Mouse (Mus musculus) lung, postnatal 10 days (tissue): ENCODE results near the gene Retnlb.
A peak's percentile ranks its signal among the peaks of the same experiment; 100 is the strongest.
"Not testable (repeated sequence)": the region's sequence is repeated elsewhere in the genome, so short reads cannot be mapped to it uniquely, and the experiment has no call there.

Experiments
- DNase-seq: peaks from one replicate; pipeline ENCODE4 v3.0.0; 2021

Retnlb gene

GRCm38 (mm10) chr16:48816695-48817094 is at the start of gene Retnlb:
Gene Retnlb, plus strand, starts transcription at chr16:48816856.
- DNase-seq: no peak

GRCm38 (mm10) chr16:48769183-48769582 is 47.5 kb upstream of the Retnlb start:
- no peak for DNase-seq

- no peak for DNase-seq
These were observed 44.6 kb upstream of the Retnlb start, which contains the start of gene Trat1 for GRCm38 (mm10) chr16:48771971-48772445. Gene Trat1, minus strand, starts transcription at chr16:48772021.

- no peak for DNase-seq
These were observed 39.4 kb upstream of the Retnlb start for GRCm38 (mm10) chr16:48777254-48777653.

GRCm38 (mm10) chr16:48786258-48786657 is 30.4 kb upstream of the Retnlb start:
- DNase-seq: no peak

GRCm38 (mm10) chr16:48788704-48789185 is 27.9 kb upstream of the Retnlb start:
- DNase-seq: peak; percentile 25

GRCm38 (mm10) chr16:48798285-48798684 is 18.4 kb upstream of the Retnlb start:
- no peak for DNase-seq

- no peak for DNase-seq
These were observed 17.2 kb upstream of the Retnlb start for GRCm38 (mm10) chr16:48799470-48799869.

- DNase-seq: no peak
These were observed 15.8 kb upstream of the Retnlb start for GRCm38 (mm10) chr16:48800906-48801305.

- DNase-seq: no peak
These were observed 11.2 kb upstream of the Retnlb start for GRCm38 (mm10) chr16:48805412-48805811.

- no peak for DNase-seq
These were observed 10.1 kb upstream of the Retnlb start for GRCm38 (mm10) chr16:48806521-48806920.

- no peak for DNase-seq
These were observed 7.3 kb upstream of the Retnlb start for GRCm38 (mm10) chr16:48809374-48809773.

GRCm38 (mm10) chr16:48811881-48812436 is 4.7 kb upstream of the Retnlb start:
- DNase-seq: no peak

GRCm38 (mm10) chr16:48818524-48818923 is 1.9 kb downstream of the Retnlb start:
- DNase-seq: no peak

GRCm38 (mm10) chr16:48826474-48826873 is 9.8 kb downstream of the Retnlb start:
- DNase-seq: no peak

GRCm38 (mm10) chr16:48827625-48828024 is 11.0 kb downstream of the Retnlb start:
- DNase-seq: no peak

- no peak for DNase-seq
These were observed 12.4 kb downstream of the Retnlb start for GRCm38 (mm10) chr16:48829060-48829459.

GRCm38 (mm10) chr16:48832055-48832454 is 15.4 kb downstream of the Retnlb start:
- DNase-seq: no peak

GRCm38 (mm10) chr16:48833626-48834025 is 17.0 kb downstream of the Retnlb start:
- not testable (repeated sequence) for DNase-seq

GRCm38 (mm10) chr16:48842266-48842665 is 25.6 kb downstream of the Retnlb start, which contains the start of gene Retnla:
Gene Retnla, plus strand, starts transcription at chr16:48842551.
- DNase-seq: no peak

- no peak for DNase-seq
These were observed 27.2 kb downstream of the Retnlb start for GRCm38 (mm10) chr16:48843671-48844386.

- not testable (repeated sequence) for DNase-seq
These were observed 48.3 kb downstream of the Retnlb start for GRCm38 (mm10) chr16:48865004-48865403.

GRCm38 (mm10) chr16:48867690-48868089 is 51.0 kb downstream of the Retnlb start:
- no peak for DNase-seq
